Mouse (Mus musculus): ENCODE data around the gene Myrf. TPM values are rescaled to one million over a fixed set of nuclear protein-coding genes. Genes with fewer than 3 reads are reported as not detected.
A peak's percentile ranks its signal among the peaks of the same experiment; 100 is the strongest.

Myrf gene
- polyA plus RNA-seq, 1 experiment from 2014 or later, result 12.0 TPM

DNA sequence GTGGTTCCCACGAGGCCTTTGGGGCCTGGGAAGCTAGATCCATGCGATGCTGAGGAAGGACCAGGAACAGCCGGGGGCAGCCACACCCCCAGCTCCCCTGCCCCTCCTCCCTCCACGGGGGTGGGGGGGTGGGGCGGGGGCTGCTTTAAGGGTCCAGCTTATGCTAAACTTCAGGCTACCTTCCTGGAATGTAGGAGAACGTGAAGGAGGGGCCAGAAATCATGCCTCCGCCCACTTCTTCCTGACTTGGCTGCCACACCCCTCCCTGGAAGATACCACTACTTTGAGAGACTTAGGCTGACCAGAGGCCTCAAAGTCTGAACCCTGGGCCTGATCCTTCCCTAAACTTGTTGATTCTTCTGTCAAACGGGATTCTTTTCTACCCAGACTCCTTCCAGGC is 17.9 kb downstream of the Myrf start:
- Histone ChIP-seq H3K4me1 (replicated peaks) (peaks cover 40% of the 10 kb centered on the region), H3K36me3 (no peaks in the 10 kb centered on the region), H3K4me3 (replicated peaks) (no peak overlapping the region), H3K4me2 (replicated peaks) (peak overlapping the region; percentile 22; the same call in 1 of the 2 replicates), H3K9ac (no peak overlapping the region), H3K27ac (peak overlapping the region; percentile 48; the same call in 1 of the 2 replicates), H3K9me3 (no peaks in the 10 kb centered on the region), H3K27me3 (replicated peaks) (no peaks in the 10 kb centered on the region)
- peak; percentile 26; the same call in 1 of the 2 replicates for ATAC-seq
- 24% methylated on average over 8 of the region's 8 CpGs for WGBS

DNA sequence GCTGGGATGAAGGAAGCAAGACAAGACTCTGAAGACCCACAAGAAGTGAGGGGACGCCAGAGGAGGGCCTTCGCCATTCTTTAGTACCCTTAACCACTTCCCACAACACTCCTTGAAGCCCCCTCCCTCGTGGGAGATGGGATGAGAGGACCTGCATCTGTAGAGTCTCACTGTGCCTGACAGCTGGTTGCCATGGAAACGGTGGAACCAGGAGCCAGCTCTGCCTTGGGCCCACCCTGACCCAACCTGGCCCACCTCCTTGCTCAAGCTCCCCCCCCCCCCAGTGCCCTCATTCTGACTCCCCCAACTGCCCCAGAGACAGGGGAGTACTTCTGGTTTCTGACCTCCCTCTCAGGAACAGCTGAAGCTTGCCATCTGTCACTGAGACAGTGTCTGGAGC is 19.0 kb downstream of the Myrf start:
- H3K4me1 ChIP-seq (replicated peaks), result peaks cover 40% of the 10 kb centered on the region
- no peak overlapping the region for H3K9ac ChIP-seq
- H3K36me3 ChIP-seq, result no peaks in the 10 kb centered on the region
- no peak for ATAC-seq
- no peaks in the 10 kb centered on the region for H3K9me3 ChIP-seq
- H3K27me3 ChIP-seq (replicated peaks), result no peaks in the 10 kb centered on the region
- peak overlapping the region; percentile 28 for H3K27ac ChIP-seq
- 39% methylated on average over 4 of the region's 4 CpGs for WGBS
- H3K4me3 ChIP-seq (replicated peaks), result no peak overlapping the region
- no peak overlapping the region for H3K4me2 ChIP-seq (replicated peaks)

DNA sequence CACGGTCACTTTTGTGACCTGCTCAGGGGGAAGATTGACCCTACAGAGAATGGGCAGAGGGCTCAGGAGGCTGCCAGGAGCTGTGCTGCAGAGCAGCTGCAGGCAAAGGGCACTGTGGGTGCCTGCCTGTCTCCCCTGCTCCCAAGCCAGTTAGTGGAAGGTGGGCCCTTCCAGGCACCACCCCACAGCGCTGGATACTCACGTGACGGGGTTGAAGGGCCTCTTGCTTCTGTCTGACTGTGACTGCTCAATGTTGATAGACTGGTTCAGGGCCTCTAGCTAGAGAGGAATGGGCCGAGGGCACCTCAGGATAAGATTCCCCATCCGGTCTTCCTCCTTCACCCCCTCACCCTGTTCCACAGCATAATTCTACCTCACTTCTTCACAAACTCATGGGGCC is 21.0 kb downstream of the Myrf start:
- H3K36me3 ChIP-seq, result no peaks in the 10 kb centered on the region
- no peak overlapping the region for H3K9ac ChIP-seq
- H3K27me3 ChIP-seq (replicated peaks), result no peaks in the 10 kb centered on the region
- no peaks in the 10 kb centered on the region for H3K9me3 ChIP-seq
- peak; percentile 54 for ATAC-seq
- H3K4me2 ChIP-seq (replicated peaks), result no peak overlapping the region
- 0 out of 2 replicates have a peak overlapping the region, but pooled peaks have one; percentile 40 for H3K27ac ChIP-seq
- peaks cover 28% of the 10 kb centered on the region for H3K4me1 ChIP-seq (replicated peaks)
- 46% methylated on average over 6 of the region's 6 CpGs for WGBS
- H3K4me3 ChIP-seq (replicated peaks), result no peak overlapping the region

DNA sequence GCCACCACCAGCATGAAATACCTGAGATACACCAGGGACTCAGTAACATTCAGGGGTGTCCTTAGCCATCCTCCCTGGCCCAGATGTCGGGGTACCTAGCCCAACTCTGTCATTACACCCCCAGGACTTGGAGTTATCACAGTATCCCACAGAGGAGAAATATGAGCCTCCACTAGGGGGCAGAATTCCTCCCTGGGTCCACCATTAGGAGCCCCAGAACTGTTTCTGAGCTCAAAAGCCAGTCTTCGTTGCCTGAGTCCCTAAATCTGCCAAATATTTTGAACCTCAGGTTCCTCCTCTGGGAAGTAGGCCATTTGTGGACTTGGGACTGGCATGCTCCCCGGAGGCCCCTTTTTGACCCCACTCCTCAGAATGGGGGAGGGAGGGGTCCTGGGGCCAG is 21.4 kb downstream of the Myrf start:
- peaks cover 25% of the 10 kb centered on the region for H3K4me1 ChIP-seq (replicated peaks)
- H3K4me3 ChIP-seq (replicated peaks), result no peak overlapping the region
- 0 out of 2 replicates have a peak overlapping the region, but pooled peaks have one; percentile 40 for H3K27ac ChIP-seq
- no peaks in the 10 kb centered on the region for H3K27me3 ChIP-seq (replicated peaks)
- 36% methylated on average over 3 of the region's 3 CpGs for WGBS
- H3K4me2 ChIP-seq (replicated peaks), result no peak overlapping the region
- H3K9me3 ChIP-seq, result no peaks in the 10 kb centered on the region
- 0 out of 2 replicates have a peak, but pooled peaks cover under 1% of the 10 kb centered on the region for H3K36me3 ChIP-seq
- 0 out of 2 replicates have a peak, but pooled peaks have one; percentile 35 for ATAC-seq
- no peak overlapping the region for H3K9ac ChIP-seq

DNA sequence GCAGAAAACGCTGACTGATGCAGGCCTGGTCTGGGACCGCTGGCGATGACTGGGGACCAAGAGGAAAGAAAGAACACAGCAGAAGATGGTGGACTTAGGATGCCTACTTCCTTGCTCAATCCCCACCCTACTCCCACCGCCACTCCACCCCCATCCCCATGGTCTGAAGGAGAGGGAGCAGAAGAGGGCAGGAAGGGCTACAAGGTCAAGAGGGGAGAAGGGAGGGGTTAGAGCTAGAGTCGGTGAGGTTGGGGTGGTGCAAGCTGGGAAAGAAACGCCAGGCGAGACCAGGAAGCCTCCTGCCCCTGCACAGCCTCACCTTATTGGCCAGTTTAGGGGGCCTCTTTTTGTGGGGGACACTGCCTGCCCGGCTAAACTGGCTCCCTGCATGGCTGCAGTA is 24.4 kb downstream of the Myrf start:
- WGBS, result 63% methylated on average over 8 of the region's 8 CpGs
- H3K9ac ChIP-seq, result no peak overlapping the region
- ATAC-seq, result no peak
- no peaks in the 10 kb centered on the region for H3K9me3 ChIP-seq
- no peak overlapping the region for H3K4me2 ChIP-seq (replicated peaks)
- no peaks in the 10 kb centered on the region for H3K27me3 ChIP-seq (replicated peaks)
- H3K27ac ChIP-seq, result no peak overlapping the region
- peaks cover 15% of the 10 kb centered on the region; the same call in 1 of the 2 replicates for H3K36me3 ChIP-seq
- H3K4me3 ChIP-seq (replicated peaks), result no peak overlapping the region
- peaks cover 4% of the 10 kb centered on the region for H3K4me1 ChIP-seq (replicated peaks)

DNA sequence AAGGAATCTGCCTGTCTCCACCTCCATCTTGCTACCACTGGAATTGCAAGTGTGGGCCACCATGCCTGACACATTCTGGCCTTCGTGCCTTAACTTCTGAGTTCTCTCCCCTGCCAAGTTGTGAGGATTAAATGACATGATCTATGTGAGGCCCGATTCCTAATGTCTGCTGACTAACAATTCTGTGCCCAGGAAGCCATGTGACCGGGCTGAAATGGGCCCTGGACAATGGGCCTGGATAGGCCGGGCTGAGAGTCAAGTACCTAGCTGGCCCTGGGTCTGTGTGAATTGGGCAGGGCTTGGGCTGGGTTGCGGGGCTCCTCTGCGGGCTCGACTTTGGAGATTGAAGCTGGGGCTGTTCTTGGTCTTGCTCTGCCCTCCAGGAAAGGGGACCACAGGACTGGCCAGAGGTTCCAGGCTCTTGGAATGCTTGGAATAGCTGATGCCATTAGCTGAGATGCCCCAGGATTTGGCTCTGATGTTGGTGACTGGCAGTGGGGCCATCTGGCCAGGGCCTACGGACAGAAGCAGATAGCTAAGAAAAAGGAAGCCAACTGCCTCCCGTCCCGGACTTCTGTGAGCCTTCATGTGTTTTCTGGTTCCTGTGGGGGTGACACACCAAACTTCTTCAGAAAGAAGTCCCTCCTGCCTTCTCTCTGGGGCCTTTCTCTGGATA is 26.6 kb downstream of the Myrf start:
- Histone ChIP-seq H3K9me3 (no peaks in the 10 kb centered on the region), H3K4me2 (replicated peaks) (no peak overlapping the region), H3K27me3 (replicated peaks) (no peaks in the 10 kb centered on the region), H3K9ac (no peak overlapping the region), H3K4me3 (replicated peaks) (no peak overlapping the region), H3K36me3 (peaks cover 28% of the 10 kb centered on the region), H3K4me1 (replicated peaks) (no peaks in the 10 kb centered on the region), H3K27ac (no peak overlapping the region)
- WGBS, result 88% methylated on average over 10 of the region's 10 CpGs
- ATAC-seq, result no peak

DNA sequence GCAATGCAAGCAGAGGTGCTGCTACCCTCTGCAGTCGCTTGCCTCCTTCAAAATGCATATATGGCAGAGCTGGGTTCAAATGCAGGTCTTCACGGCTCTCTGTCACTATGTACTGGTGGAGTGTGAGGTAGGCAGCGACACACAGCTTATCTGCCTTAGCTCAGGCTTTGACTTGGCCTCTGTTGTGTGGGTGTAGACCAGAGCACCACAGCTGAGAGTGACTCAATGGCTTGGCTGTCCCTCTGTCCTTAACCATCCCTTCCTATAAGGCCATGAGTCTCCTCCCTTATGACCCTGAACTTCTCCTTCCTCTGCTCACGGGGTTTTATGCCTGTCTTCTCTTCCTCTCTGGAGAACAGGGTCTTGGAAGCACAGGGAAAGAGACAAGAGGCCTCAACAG is 29.7 kb downstream of the Myrf start:
- H3K36me3 ChIP-seq, result peaks cover 38% of the 10 kb centered on the region
- 79% methylated on average over 4 of the region's 4 CpGs for WGBS

DNA sequence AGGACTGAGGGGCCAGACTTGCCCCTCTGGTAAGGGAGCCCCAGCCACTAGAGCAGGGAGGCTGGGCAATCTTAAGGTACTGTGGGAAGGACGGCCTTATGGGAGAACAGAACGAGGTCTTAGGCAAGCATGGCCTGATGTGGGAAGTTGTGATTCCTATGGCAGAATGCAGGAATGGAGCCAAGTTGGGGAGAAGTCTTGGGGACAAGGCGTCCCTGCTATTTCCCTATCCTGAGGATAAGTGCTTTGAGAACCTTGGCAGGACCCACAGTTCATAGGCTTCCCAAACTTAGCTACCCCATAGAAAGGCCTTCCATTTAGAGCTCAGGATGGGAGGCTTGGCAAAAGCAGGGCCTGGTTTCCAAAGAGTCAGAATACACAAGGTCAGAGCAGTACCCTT is 31.7 kb downstream of the Myrf start:
- no peaks in the 10 kb centered on the region for H3K9me3 ChIP-seq
- H3K4me2 ChIP-seq (replicated peaks), result no peak overlapping the region
- no peak overlapping the region for H3K4me3 ChIP-seq (replicated peaks)
- no peak overlapping the region for H3K27ac ChIP-seq
- no peaks in the 10 kb centered on the region for H3K27me3 ChIP-seq (replicated peaks)
- peaks cover 35% of the 10 kb centered on the region for H3K36me3 ChIP-seq
- no peak for ATAC-seq
- peaks cover 8% of the 10 kb centered on the region for H3K4me1 ChIP-seq (replicated peaks)
- 75% methylated on average over 3 of the region's 3 CpGs for WGBS
- no peak overlapping the region for H3K9ac ChIP-seq

More for the DNA sequence above, 29.7 kb downstream of the Myrf start:
- no peaks in the 10 kb centered on the region for H3K27me3 ChIP-seq (replicated peaks)
- H3K4me2 ChIP-seq (replicated peaks), result no peak overlapping the region
- H3K4me1 ChIP-seq (replicated peaks), result no peaks in the 10 kb centered on the region
- H3K9me3 ChIP-seq, result no peaks in the 10 kb centered on the region
- no peak overlapping the region for H3K27ac ChIP-seq
- no peak for ATAC-seq
- H3K9ac ChIP-seq, result no peak overlapping the region
- no peak overlapping the region for H3K4me3 ChIP-seq (replicated peaks)

DNA sequence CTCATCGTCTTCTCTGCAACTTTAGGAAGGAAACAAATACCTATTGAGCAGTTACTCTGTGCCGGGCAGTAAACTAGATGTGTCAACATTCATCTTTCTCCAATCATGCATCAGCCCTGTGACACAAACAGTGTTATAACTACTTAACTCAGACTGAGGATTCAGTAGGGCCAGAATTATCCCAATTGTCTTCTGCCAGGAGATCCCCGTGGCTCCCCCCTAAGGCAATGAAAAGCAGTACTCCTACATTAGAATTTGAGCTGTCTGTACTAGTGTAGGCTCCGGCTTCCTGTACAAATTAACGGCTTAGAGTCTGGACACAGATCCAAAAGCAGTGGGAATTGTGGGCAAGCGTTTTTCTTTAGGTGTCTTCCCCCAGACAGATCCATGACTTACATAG is 35.5 kb downstream of the Myrf start:
- WGBS, result 64% methylated on average over 6 of the region's 6 CpGs
- peaks cover 16% of the 10 kb centered on the region for H3K4me1 ChIP-seq (replicated peaks)
- no peak overlapping the region; the same call in 1 of the 2 replicates for H3K27ac ChIP-seq
- H3K36me3 ChIP-seq, result peaks cover 28% of the 10 kb centered on the region
- no peaks in the 10 kb centered on the region for H3K9me3 ChIP-seq
- no peak overlapping the region for H3K9ac ChIP-seq
- peak overlapping the region; percentile 82; the same call in 1 of the 2 replicates for H3K4me3 ChIP-seq (replicated peaks)
- H3K4me2 ChIP-seq (replicated peaks), result peak overlapping the region; percentile 80
- H3K27me3 ChIP-seq (replicated peaks), result no peaks in the 10 kb centered on the region
- ATAC-seq, result no peak

DNA sequence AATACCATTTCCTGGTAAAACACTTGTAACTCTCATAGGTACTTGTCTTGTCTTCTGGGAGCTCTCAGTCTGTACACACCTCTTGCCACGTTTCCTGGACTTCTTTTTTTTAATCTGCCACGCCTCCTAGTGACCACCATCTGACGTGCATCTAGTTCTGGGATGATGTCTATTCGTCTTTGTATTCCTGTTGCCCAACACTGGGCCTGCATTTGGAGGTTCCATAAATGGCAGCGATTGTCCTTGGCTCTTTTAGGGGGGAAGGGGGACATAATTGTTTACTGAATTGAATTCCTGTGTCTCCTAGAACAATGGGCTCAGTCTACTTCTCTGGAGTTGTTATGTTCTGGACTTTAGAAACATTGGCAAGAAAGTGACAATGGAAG is 35.9 kb downstream of the Myrf start:
- H3K4me1 ChIP-seq (replicated peaks), result peaks cover 16% of the 10 kb centered on the region
- no peaks in the 10 kb centered on the region for H3K27me3 ChIP-seq (replicated peaks)
- peak overlapping the region; percentile 78 for H3K27ac ChIP-seq
- 2% methylated on average over 5 of the region's 5 CpGs for WGBS
- H3K36me3 ChIP-seq, result peaks cover 29% of the 10 kb centered on the region
- peak overlapping the region; percentile 80 for H3K4me2 ChIP-seq (replicated peaks)
- peak; percentile 43 for ATAC-seq
- no peaks in the 10 kb centered on the region for H3K9me3 ChIP-seq
- peak overlapping the region; percentile 82 for H3K4me3 ChIP-seq (replicated peaks)
- H3K9ac ChIP-seq, result peak overlapping the region; percentile 80

DNA sequence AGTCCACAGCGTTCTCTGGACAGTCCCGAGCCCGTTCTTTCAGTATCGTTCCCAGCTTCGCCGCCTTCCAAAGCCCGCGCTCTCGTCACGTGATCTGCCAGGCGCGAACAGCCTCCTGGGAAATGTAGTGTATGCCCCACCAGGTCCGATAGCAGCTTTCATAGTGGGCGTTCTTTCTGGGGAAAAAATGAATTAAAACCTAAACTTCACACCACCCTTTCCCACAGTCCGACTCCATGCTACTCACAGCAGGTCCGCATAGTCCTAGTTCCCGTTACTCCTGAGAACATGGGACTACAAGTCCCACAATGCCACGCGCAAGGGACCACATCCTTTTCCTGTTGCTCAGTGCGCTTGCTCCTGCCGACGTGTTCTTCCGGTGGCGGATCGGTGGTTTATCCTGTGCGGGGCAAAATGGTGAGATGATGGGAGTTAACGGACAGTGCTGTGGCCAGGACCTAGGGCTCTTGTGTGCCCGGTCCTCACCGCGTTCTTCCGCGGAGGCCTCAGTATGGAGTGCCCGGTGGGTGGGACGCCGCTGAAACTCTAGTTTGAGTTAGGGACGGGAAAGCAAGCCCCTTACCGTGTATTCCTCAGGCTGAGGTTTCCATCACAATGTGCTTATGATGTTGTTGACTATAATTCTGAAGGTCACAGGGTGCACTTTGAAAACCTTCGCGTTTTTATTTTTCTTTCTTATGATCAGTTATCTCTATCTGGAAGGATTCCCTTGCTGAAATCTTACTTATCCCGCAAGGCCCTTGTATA is 36.5 kb downstream of the Myrf start, which contains the start of the genes Tmem258 and Fen1:
Gene Tmem258, plus strand, starts transcription at position 167 of the 768 bp plus-strand sequence.
Gene Fen1, minus strand, starts transcription at position 322 of the 768 bp plus-strand sequence.
- Histone ChIP-seq H3K4me1 (replicated peaks) (peaks cover 16% of the 10 kb centered on the region), H3K27ac (peak within 1 kb of the TSS; percentile 78), H3K9ac (peak within 1 kb of the TSS; percentile 80), H3K36me3 (peaks cover 29% of the 10 kb centered on the region), H3K27me3 (replicated peaks) (no peaks in the 10 kb centered on the region), H3K9me3 (no peaks in the 10 kb centered on the region), H3K4me2 (replicated peaks) (peak within 1 kb of the TSS; percentile 80), H3K4me3 (replicated peaks) (peak within 1 kb of the TSS; percentile 82)
- ATAC-seq, result peak; percentile 95
- under 1% methylated on average over 40 of the region's 40 CpGs for WGBS

DNA sequence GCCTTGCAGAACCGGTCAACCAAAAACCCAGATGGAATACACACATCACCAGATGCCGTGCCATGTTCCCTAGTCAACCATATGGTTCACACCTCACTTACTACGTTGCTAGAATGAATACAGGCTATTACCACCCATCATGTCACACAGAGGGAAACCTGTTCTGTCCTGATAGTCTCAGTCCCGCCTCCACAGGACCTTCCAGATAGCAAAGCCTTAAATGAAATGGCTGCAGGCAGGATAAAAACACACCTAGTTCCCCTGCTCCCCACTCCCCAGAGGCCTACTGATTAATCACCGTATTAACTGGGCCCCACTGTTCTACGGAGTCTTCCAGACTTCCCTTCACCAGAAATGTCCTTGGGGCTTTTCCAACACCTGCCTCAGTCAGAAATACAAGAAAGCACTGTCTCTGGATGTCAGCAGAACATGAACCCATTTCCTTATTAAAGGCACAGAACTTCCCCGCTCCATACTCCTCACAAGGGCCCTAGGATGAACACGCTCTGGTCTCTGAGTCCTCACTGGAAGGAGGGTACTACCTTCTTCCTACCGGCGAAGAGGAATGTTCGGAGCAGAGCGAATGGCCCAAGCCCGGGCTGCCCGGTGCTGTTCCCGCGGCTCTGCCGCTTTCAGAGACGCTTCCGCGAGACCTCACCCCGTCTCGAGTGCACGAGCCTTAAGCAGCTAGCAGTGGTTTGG is 37.3 kb downstream of the Myrf start:
- peak overlapping the region; percentile 82 for H3K4me3 ChIP-seq (replicated peaks)

More for the DNA sequence above, 37.3 kb downstream of the Myrf start:
- Histone ChIP-seq H3K4me1 (replicated peaks) (peaks cover 17% of the 10 kb centered on the region), H3K27ac (peak overlapping the region; percentile 78), H3K9me3 (no peaks in the 10 kb centered on the region), H3K27me3 (replicated peaks) (no peaks in the 10 kb centered on the region), H3K9ac (peak overlapping the region; percentile 80), H3K36me3 (peaks cover 29% of the 10 kb centered on the region), H3K4me2 (replicated peaks) (peak overlapping the region; percentile 80)
- 2% methylated on average over 23 of the region's 23 CpGs for WGBS
- peak; percentile 63 for ATAC-seq

Data from intestine, embryonic 15.5 days (tissue).